Mouse (Mus musculus) hindbrain, embryonic 14.5 days (tissue): ENCODE measurements around the gene Ttll9. TPM values are rescaled to one million over a fixed set of nuclear protein-coding genes. Genes with fewer than 3 reads are reported as not detected.

Source experiments
- ATAC-seq: fragments of 200-750 bp; cut with Nextera tagmentation; 2 replicates; pipeline ENCODE4 v1.8.0; 2017; ENCODE audit warnings: moderate number of reproducible peaks, mild to moderate bottlenecking, moderate TSS enrichment, moderate library complexity; ENCODE audit not compliant: low FRiP score
- DNase-seq: peaks from one replicate; pipeline ENCODE4 v3.0.0-alpha.2; 2015; ENCODE audit warnings: low spot score
- H3K27ac ChIP-seq: fragments of 300-500 bp; sonication (generic); 2 replicates; pipeline ENCODE4 v1.5.1; 2014; ENCODE audit warnings: mild to moderate bottlenecking, moderate library complexity
- H3K27me3 ChIP-seq: fragments of 300-500 bp; sonication (generic); 2 replicates; pipeline ENCODE4 v1.6.1; 2014; ENCODE audit warnings: mild to moderate bottlenecking, low read length, mixed read lengths; ENCODE audit not compliant: control insufficient read depth, insufficient read depth
- H3K36me3 ChIP-seq: fragments of 300-500 bp; sonication (generic); replicated peaks from 2 replicates; pipeline ENCODE4 v1.6.1; 2014; ENCODE audit not compliant: control insufficient read depth, insufficient read depth
- H3K4me1 ChIP-seq: fragments of 300-500 bp; sonication (generic); replicated peaks from 2 replicates; pipeline ENCODE4 v1.6.1; 2014; ENCODE audit warnings: antibody characterized with exemption, low read length, mixed read lengths; ENCODE audit not compliant: control insufficient read depth, insufficient read depth
- H3K4me2 ChIP-seq: fragments of 300-500 bp; sonication (generic); replicated peaks from 2 replicates; pipeline ENCODE4 v1.6.1; 2014; ENCODE audit warnings: mild to moderate bottlenecking, moderate library complexity
- H3K4me3 ChIP-seq: fragments of 300-500 bp; sonication (generic); replicated peaks from 2 replicates; pipeline ENCODE4 v1.5.1; 2014; ENCODE audit warnings: mild to moderate bottlenecking, low read length
- H3K9ac ChIP-seq: fragments of 300-500 bp; sonication (generic); 2 replicates; pipeline ENCODE4 v1.6.1; 2014
- H3K9me3 ChIP-seq: fragments of 300-500 bp; sonication (generic); 2 replicates; pipeline ENCODE4 v1.6.1; 2016; ENCODE audit warnings: low read length; ENCODE audit not compliant: control insufficient read depth
- WGBS: fragments of 180-500 bp; shearing (Covaris S2); extraction: QIAGEN DNeasy Blood & Tissue Kit; methylation state at CpG from one replicate; pipeline ENCODE4 v1.1.7; 2014; 5-methylcytosine and 5-hydroxymethylcytosine counted together
- polyA plus RNA-seq: library from polyadenylated mRNA; unstranded; fragments of >200 nt; fragmentation: Nextera tagmentation; extraction: Ambion mirVana; gene quantifications from 2 replicates; pipeline ENCODE4 v1.2.1, GENCODE M21; 2014

The Ttll9 gene
- polyA plus RNA-seq, 1 experiment from 2014 or later = 8.0 TPM

DNA sequence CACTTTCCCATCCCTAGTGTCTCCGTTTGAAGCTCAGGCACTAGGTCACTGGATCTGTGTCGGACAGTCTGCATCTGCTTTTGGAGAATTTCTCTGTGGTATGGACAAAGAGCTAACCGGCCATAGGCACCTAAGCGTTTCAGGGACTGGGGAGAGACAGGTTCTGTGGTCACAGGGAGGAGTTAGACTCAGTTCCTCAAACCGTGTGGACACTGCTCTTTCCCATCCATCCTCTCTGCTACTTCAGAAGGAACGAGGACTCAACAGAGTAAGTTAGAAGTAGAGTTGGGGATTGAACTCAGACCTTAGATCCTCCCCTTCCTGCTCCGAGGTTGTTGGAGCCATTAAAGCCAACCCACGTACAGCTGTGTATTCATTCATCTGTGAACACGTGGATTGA, 89.3 kb downstream of the Ttll9 start:
- Histone ChIP-seq H3K36me3 (peaks cover 27% of the 10 kb centered on the region), H3K4me1 (peaks cover 15% of the 10 kb centered on the region), H3K4me3 (no peak overlapping the region), H3K27me3 (peaks cover 12% of the 10 kb centered on the region), H3K9me3 (no peaks in the 10 kb centered on the region), H3K9ac (no peak overlapping the region), H3K4me2 (no peak overlapping the region), H3K27ac (no peak overlapping the region)
- WGBS = 82% methylated on average over 9 of the region's 9 CpGs
- no peak for ATAC-seq
- no peak for DNase-seq

DNA sequence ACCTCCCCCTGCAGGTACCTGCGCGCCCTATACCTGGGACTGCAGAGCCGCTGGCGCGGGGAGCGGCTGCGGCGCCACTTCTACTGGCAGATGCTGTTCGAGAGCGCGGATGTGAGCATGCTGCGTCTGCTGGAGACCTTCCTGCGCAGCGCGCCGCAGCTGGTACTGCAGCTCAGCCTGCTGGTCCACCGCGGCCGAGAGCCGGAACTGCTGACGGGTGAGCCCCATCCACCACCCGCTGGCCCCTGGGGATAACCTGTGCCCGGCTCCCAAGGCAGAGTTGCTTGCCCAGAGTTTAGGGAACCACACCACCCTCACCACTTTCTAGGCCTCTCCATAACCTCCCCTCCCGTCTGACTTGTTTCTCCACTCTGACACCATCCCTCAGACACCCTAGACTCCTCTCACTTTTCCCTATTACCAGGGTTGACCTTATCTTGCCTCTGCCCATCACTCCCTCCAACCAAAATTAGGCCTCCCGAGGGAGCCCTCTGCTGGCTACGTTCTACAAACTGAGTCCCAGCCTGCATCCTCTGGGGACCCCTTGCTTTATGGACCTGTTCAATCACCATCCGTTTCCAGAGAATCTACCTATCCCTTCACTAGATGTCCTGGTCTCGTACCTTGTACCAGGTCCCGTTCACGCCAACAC, 90.5 kb downstream of the Ttll9 start:
- ATAC-seq (no peak), DNase-seq (no peak)
- H3K9ac ChIP-seq = no peak overlapping the region
- no peak overlapping the region for H3K27ac ChIP-seq
- no peak overlapping the region; the same call in 1 of the 2 replicates for H3K4me2 ChIP-seq
- H3K9me3 ChIP-seq = no peaks in the 10 kb centered on the region
- H3K4me1 ChIP-seq = peaks cover 15% of the 10 kb centered on the region
- WGBS = 10% methylated on average over 30 of the region's 30 CpGs
- H3K36me3 ChIP-seq = peaks cover 39% of the 10 kb centered on the region
- H3K4me3 ChIP-seq = no peak overlapping the region
- peaks cover 12% of the 10 kb centered on the region for H3K27me3 ChIP-seq

DNA sequence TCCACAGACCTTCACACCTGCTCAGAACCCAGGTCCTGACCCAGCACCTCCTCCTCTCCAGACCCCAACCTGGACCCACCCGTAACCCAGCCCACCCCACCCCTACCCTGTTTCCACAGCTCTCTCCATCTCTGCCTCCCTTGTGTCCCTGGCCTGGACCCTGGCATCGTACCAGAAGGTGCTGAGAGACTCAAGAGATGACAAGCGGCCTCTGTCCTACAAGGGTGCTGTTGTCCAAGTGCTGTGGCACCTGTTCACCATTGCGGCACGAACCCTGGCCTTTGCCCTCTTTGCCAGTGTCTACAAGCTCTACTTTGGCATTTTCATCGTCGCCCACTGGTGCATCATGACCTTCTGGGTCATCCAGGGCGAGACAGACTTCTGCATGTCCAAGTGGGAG, 91.6 kb downstream of the Ttll9 start:
- DNase-seq = no peak
- peaks cover 12% of the 10 kb centered on the region for H3K27me3 ChIP-seq
- no peak for ATAC-seq
- H3K4me3 ChIP-seq = no peak overlapping the region
- no peak overlapping the region for H3K27ac ChIP-seq
- peaks cover 39% of the 10 kb centered on the region for H3K36me3 ChIP-seq
- peaks cover 12% of the 10 kb centered on the region for H3K4me1 ChIP-seq
- H3K9ac ChIP-seq = no peak overlapping the region
- no peak overlapping the region for H3K4me2 ChIP-seq
- no peaks in the 10 kb centered on the region for H3K9me3 ChIP-seq
- WGBS = 94% methylated on average over 8 of the region's 8 CpGs

DNA sequence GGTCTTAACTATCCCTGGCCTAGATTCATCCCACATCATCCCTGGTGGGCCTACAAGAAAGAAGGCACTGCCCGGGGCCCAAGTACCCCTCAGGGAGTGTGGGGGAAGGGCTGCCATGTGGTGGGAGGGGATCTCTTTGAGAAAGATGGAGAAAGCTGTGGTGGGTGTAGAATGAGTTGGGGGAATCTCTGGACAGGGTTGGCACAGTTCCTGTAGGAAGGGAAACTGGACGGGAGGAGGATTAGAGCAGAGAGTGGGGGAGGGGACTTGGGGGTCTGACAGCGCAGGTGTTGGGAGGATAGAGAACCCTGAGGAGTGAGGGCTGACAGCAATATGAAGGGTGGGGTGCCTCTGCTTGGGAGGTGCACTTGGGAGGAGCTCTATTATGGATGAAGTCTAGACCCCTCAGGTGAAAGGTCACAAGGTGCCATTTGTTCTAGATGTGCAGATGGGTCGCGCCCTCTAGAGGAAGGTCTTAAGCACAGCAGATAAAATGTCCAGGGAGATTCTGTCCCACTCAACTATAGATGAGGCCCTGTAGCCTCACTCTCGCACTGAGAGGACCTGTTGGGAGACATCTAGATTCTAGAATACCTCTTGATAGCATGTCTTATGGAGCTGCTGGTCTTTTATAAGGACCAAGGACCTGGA, 93.1 kb downstream of the Ttll9 start:
- Histone ChIP-seq H3K9me3 (no peaks in the 10 kb centered on the region), H3K27me3 (peaks cover 12% of the 10 kb centered on the region), H3K4me3 (no peak overlapping the region), H3K27ac (no peak overlapping the region), H3K9ac (no peak overlapping the region), H3K4me1 (no peaks in the 10 kb centered on the region), H3K36me3 (peaks cover 44% of the 10 kb centered on the region), H3K4me2 (no peak overlapping the region)
- 58% methylated on average over 6 of the region's 6 CpGs for WGBS
- no peak for DNase-seq
- no peak for ATAC-seq

Other genes starting within 250 kb of the Ttll9 start
- 56.5 and 68.0 TPM in 2 replicates for gene Id1, start 226.2 kb upstream of the Ttll9 start, polyA plus RNA-seq
- gene Cox4i2, start 208.3 kb upstream of the Ttll9 start, polyA plus RNA-seq = 5.8 TPM in 2 replicates
- gene Bcl2l1, start 130.8 kb upstream of the Ttll9 start, polyA plus RNA-seq = 155 and 165 TPM in 2 replicates
- 17.2 and 20.1 TPM in 2 replicates for gene Tpx2, start 114.5 kb upstream of the Ttll9 start, polyA plus RNA-seq
- not detected in 2 replicates for gene Mylk2, start 51.1 kb upstream of the Ttll9 start, polyA plus RNA-seq
- 3.5 and 4.9 TPM in 2 replicates for gene Foxs1, start 29.3 kb upstream of the Ttll9 start, polyA plus RNA-seq
- 8.8 and 11.0 TPM in 2 replicates for gene Dusp15, start 10.8 kb upstream of the Ttll9 start, polyA plus RNA-seq
- gene Pdrg1, start 52.9 kb downstream of the Ttll9 start, polyA plus RNA-seq = 137 and 149 TPM in 2 replicates
- 0.84 and 1.8 TPM in 2 replicates for gene Xkr7, start 69.4 kb downstream of the Ttll9 start, polyA plus RNA-seq
- gene Ccm2l, start 103.5 kb downstream of the Ttll9 start, polyA plus RNA-seq = 1.7 and 2.4 TPM in 2 replicates
- gene Hck, start 146.0 kb downstream of the Ttll9 start, polyA plus RNA-seq = 2.2 and 3.2 TPM in 2 replicates
- 84.0 and 84.3 TPM in 2 replicates for gene Tm9sf4, start 198.8 kb downstream of the Ttll9 start, polyA plus RNA-seq